Mouse (Mus musculus) lung, adult 2 months (tissue): ENCODE results near the gene Tmem160.

Experiments
- CTCF ChIP-seq: fragments of 200-500 bp; IDR thresholded peaks from 2 replicates; pipeline ENCODE4 v1.5.1; 2011; ENCODE audit warnings: mild to moderate bottlenecking, low read length, control low read depth; ENCODE audit not compliant: insufficient read depth
- POLR2A ChIP-seq: fragments of 200-500 bp; IDR thresholded peaks from 2 replicates; pipeline ENCODE4 v1.6.1; 2011; ENCODE audit warnings: low read depth, mild to moderate bottlenecking, control low read depth, low read length, borderline replicate concordance; ENCODE audit errors: extremely low read depth

- TF ChIP-seq CTCF (no peak), POLR2A (no peak)
Measured at GRCm38 (mm10) chr7:16488816-16489215, 36.2 kb downstream of the Tmem160 start.
